Mouse (Mus musculus) forebrain, embryonic 15.5 days (tissue): Measurements from ENCODE around the gene Ndufab1. TPM values are rescaled to one million over a fixed set of nuclear protein-coding genes. Genes with fewer than 3 reads are reported as not detected.
"Not testable (repeated sequence)": the region's sequence is repeated elsewhere in the genome, so short reads cannot be mapped to it uniquely, and the experiment has no call there.

ENCODE experiments used
- ATAC-seq: fragments of 200-750 bp; cut with Nextera tagmentation; replicated peaks from 2 replicates; pipeline ENCODE4 v1.8.0; 2017; ENCODE audit warnings: mild to moderate bottlenecking, moderate TSS enrichment, moderate library complexity
- H3K27ac ChIP-seq: fragments of 300-500 bp; sonication (generic); replicated peaks from 2 replicates; pipeline ENCODE4 v1.5.1; 2015; ENCODE audit warnings: mild to moderate bottlenecking, inconsistent platforms
- H3K27me3 ChIP-seq: fragments of 300-500 bp; sonication (generic); 2 replicates; pipeline ENCODE4 v1.6.1; 2015; ENCODE audit warnings: inconsistent platforms
- H3K36me3 ChIP-seq: fragments of 300-500 bp; sonication (generic); 2 replicates; pipeline ENCODE4 v1.6.1; 2015; ENCODE audit warnings: mild to moderate bottlenecking, inconsistent platforms
- H3K4me1 ChIP-seq: fragments of 300-500 bp; sonication (generic); 2 replicates; pipeline ENCODE4 v1.6.1; 2015; ENCODE audit warnings: inconsistent platforms
- H3K4me2 ChIP-seq: fragments of 300-500 bp; sonication (generic); replicated peaks from 2 replicates; pipeline ENCODE4 v1.6.1; 2015; ENCODE audit warnings: mild to moderate bottlenecking, inconsistent platforms
- H3K4me3 ChIP-seq: fragments of 300-500 bp; sonication (generic); 2 replicates; pipeline ENCODE4 v1.5.1; 2015; ENCODE audit warnings: mild to moderate bottlenecking, inconsistent platforms
- H3K9ac ChIP-seq: fragments of 300-500 bp; sonication (generic); replicated peaks from 2 replicates; pipeline ENCODE4 v1.6.1; 2015; ENCODE audit warnings: mild to moderate bottlenecking, inconsistent platforms
- H3K9me3 ChIP-seq: fragments of 300-500 bp; sonication (generic); 2 replicates; pipeline ENCODE4 v1.6.1; 2016; ENCODE audit warnings: inconsistent platforms
- WGBS: fragments of 180-500 bp; shearing (Covaris S2); methylation state at CpG from one replicate; pipeline ENCODE4 v1.1.7; 2015; ENCODE audit warnings: mixed read lengths; 5-methylcytosine and 5-hydroxymethylcytosine counted together
- polyA plus RNA-seq: library from polyadenylated mRNA; unstranded; fragments of >200 nt; fragmentation: Nextera tagmentation; extraction: Ambion mirVana; gene quantifications from 2 replicates; pipeline ENCODE4 v1.2.1, GENCODE M21; 2015

Ndufab1 gene
- polyA plus RNA-seq, 1 experiment from 2014 or later: 525 TPM

GRCm38 (mm10) chr7:122101014-122101746 is 506 bp downstream of the Ndufab1 start:
- ATAC-seq: peak; percentile 64
- H3K9me3 ChIP-seq: not testable (repeated sequence)

GRCm38 (mm10) chr7:122099222-122099621 is 2.5 kb downstream of the Ndufab1 start:
- ATAC-seq: no peak
- 65% methylated on average over 4 of the region's 4 CpGs for WGBS
- H3K27me3 ChIP-seq: no peaks in the 10 kb centered on the region

More at GRCm38 (mm10) chr7:122101014-122101746, 506 bp downstream of the Ndufab1 start:
- Histone ChIP-seq H3K4me1 (peaks cover 25% of the 10 kb centered on the region), H3K36me3 (peaks cover 16% of the 10 kb centered on the region), H3K27ac (peak overlapping the region; percentile 59; the same call in 1 of the 2 replicates), H3K4me2 (peak overlapping the region; percentile 56), H3K9ac (peak overlapping the region; percentile 85), H3K4me3 (peak overlapping the region; percentile 65)
- H3K27me3 ChIP-seq: not testable (repeated sequence)
- WGBS: 6% methylated on average over 27 of the region's 28 CpGs

GRCm38 (mm10) chr7:122098009-122098408 is 3.7 kb downstream of the Ndufab1 start:
- Histone ChIP-seq H3K4me1 (peaks cover 25% of the 10 kb centered on the region), H3K36me3 (peaks cover 43% of the 10 kb centered on the region), H3K27ac (no peak overlapping the region), H3K27me3 (no peaks in the 10 kb centered on the region), H3K9ac (no peak overlapping the region), H3K4me2 (no peak overlapping the region), H3K9me3 (no peaks in the 10 kb centered on the region), H3K4me3 (no peak overlapping the region)
- WGBS: 96% methylated on average over 3 of the region's 3 CpGs
- ATAC-seq: no peak

More at GRCm38 (mm10) chr7:122099222-122099621, 2.5 kb downstream of the Ndufab1 start:
- no peak overlapping the region for H3K4me2 ChIP-seq
- H3K36me3 ChIP-seq: peaks cover 35% of the 10 kb centered on the region
- peaks cover 25% of the 10 kb centered on the region for H3K4me1 ChIP-seq
- H3K9ac ChIP-seq: no peak overlapping the region
- no peak overlapping the region for H3K4me3 ChIP-seq
- no peak overlapping the region for H3K27ac ChIP-seq
- no peaks in the 10 kb centered on the region for H3K9me3 ChIP-seq

DNA sequence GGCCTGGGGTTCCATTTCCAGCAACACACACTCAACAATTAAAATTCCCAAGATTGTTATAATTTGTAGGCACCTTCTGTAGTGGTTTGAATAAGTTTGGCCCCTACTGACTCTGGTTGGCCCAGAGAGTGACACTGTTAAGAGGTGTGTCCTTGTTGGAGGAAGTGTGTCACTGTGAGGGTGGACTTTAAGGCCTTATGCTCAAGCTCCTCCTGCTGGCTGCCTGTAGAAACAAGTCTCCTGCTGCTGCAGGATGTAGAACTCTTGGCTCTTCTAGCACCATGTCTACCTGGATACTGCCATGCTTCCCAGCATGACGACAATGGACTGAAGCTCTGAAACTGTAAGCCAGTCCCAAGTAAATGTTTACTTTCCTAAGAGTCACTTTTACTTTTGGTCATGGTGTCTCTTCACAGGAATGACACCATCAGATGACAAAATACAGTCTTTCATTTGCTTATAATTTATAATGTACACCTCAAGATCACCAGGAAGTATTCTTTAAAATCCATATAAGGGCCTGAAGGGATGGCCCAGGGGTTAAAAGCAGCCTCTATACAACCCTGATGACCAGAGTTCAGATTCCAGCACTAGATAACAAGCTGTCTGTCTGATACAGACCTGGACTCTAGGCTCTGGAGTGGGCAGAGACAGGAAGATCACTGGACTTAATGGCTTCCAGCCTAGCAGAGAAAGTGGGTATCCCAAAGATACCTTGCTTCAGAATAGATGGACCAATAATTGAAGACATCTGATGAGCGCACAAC is 6.9 kb downstream of the Ndufab1 start:
- Histone ChIP-seq H3K27me3 (no peaks in the 10 kb centered on the region), H3K9me3 (no peaks in the 10 kb centered on the region), H3K4me2 (no peak overlapping the region), H3K36me3 (peaks cover 73% of the 10 kb centered on the region), H3K4me1 (peaks cover 6% of the 10 kb centered on the region), H3K27ac (no peak overlapping the region), H3K4me3 (no peak overlapping the region), H3K9ac (no peak overlapping the region)
- WGBS: 94% methylated on average over 2 of the region's 2 CpGs
- ATAC-seq: no peak

DNA sequence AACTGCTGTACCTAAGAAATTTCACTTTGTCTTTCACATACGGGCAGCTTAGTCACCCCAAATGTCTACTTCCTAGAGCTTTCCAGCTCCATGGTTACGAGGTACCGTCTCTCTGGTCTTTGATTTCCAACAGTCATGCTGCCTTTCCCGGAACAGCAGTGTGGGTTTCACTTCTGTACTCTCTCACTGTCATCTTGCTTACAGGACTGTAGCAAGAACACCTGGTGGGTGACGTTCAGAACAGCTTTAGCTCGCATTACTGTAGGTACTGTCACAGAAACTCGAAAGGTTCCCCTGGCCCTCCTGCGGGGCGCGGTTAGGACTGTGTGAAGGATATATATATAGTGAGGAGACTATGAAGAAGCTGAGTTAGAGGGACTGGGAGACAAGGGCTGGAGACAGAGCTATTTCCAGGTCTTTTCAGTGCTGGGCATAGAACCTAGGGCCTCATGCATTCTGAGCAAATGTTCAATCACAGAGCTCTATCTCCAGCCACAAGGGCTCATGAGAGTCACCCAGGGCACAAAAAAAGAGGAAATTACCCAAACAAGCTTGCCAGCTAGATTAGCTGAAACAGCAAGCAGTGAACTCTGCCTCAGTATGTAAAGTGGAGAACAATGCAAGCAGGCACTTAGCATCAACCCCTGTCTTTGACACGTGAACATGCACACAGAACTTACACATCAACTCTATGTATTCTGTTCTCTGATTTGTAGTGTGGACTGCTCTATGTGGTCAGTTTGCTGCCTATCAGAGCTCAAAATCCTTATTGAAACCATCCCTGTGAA is 14.3 kb downstream of the Ndufab1 start:
- no peak for ATAC-seq
- Histone ChIP-seq H3K4me1 (no peaks in the 10 kb centered on the region), H3K27me3 (no peaks in the 10 kb centered on the region), H3K27ac (no peak overlapping the region), H3K36me3 (peaks cover 71% of the 10 kb centered on the region), H3K4me3 (no peak overlapping the region), H3K4me2 (no peak overlapping the region), H3K9me3 (no peaks in the 10 kb centered on the region), H3K9ac (no peak overlapping the region)
- WGBS: 93% methylated on average over 11 of the region's 11 CpGs

GRCm38 (mm10) chr7:122081071-122081470 is 20.6 kb downstream of the Ndufab1 start:
- no peak for ATAC-seq

GRCm38 (mm10) chr7:122079798-122080554 is 21.7 kb downstream of the Ndufab1 start:
- 88% methylated on average over 8 of the region's 8 CpGs for WGBS
- no peak overlapping the region for H3K4me3 ChIP-seq
- peak overlapping the region; percentile 58 for H3K27ac ChIP-seq
- peaks cover 8% of the 10 kb centered on the region; the same call in 1 of the 2 replicates for H3K4me1 ChIP-seq
- H3K9ac ChIP-seq: no peak overlapping the region
- no peaks in the 10 kb centered on the region for H3K9me3 ChIP-seq
- no peak overlapping the region for H3K4me2 ChIP-seq
- H3K27me3 ChIP-seq: no peaks in the 10 kb centered on the region
- H3K36me3 ChIP-seq: peaks cover 73% of the 10 kb centered on the region
- no peak for ATAC-seq

More at GRCm38 (mm10) chr7:122081071-122081470, 20.6 kb downstream of the Ndufab1 start:
- H3K36me3 ChIP-seq: peaks cover 69% of the 10 kb centered on the region
- WGBS: 87% methylated on average over 1 of the region's 1 CpGs
- H3K4me1 ChIP-seq: peaks cover 8% of the 10 kb centered on the region; the same call in 1 of the 2 replicates
- no peaks in the 10 kb centered on the region for H3K27me3 ChIP-seq
- H3K4me3 ChIP-seq: no peak overlapping the region
- no peak overlapping the region for H3K9ac ChIP-seq
- H3K9me3 ChIP-seq: no peaks in the 10 kb centered on the region
- no peak overlapping the region for H3K4me2 ChIP-seq
- H3K27ac ChIP-seq: peak overlapping the region; percentile 58; the same call in 1 of the 2 replicates

- Histone ChIP-seq H3K36me3 (peaks cover 93% of the 10 kb centered on the region), H3K9me3 (no peaks in the 10 kb centered on the region), H3K9ac (no peak overlapping the region), H3K4me2 (no peak overlapping the region), H3K27ac (no peak overlapping the region), H3K4me3 (no peak overlapping the region), H3K27me3 (no peaks in the 10 kb centered on the region), H3K4me1 (peaks cover 4% of the 10 kb centered on the region)
- 84% methylated on average over 3 of the region's 3 CpGs for WGBS
- ATAC-seq: no peak
Observed at GRCm38 (mm10) chr7:122074374-122074773, 27.3 kb downstream of the Ndufab1 start.

DNA sequence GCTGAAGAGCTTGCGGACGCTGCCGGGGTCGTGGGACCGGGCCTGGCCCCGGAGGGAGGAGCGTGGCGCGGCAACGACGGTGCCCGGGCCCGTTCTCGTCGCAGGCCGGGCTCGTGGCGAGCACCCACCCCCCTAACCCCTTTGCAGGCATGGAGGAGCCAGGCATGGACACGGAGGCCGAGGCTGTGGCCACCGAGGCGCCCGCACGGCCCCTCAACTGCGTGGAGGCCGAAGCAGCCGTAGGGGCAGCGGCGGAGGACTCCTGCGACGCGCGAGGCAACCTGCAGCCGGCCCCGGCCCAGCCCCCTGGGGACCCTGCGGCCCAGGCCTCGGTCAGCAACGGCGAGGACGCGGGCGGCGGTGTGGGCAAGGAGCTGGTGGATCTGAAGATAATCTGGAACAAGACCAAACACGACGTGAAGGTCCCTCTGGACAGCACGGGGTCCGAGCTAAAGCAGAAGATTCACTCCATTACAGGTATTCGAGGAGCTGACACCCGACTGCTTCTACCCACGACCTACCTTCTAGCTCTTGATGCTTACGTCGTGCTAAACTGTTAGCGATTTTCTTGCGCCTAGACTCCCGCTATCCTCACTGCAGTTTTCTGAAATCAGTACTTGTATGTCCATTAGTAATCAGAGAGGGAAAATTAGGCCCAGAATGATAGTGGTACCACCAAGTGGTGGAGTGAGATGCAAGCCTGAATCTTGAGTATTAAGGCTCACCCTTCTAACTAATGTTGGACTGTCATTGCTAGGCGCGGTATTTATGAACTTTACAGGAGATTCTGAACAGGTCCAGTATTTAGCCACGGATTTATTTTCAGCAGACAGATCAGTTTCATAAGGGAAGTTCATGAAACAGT is 33.9 kb downstream of the Ndufab1 start:
- H3K4me3 ChIP-seq: peak overlapping the region; percentile 99
- peaks cover 39% of the 10 kb centered on the region for H3K36me3 ChIP-seq
- peak overlapping the region; percentile 96 for H3K9ac ChIP-seq
- peaks cover 32% of the 10 kb centered on the region for H3K4me1 ChIP-seq
- peak overlapping the region; percentile 98 for H3K27ac ChIP-seq
- H3K9me3 ChIP-seq: no peaks in the 10 kb centered on the region
- H3K27me3 ChIP-seq: no peaks in the 10 kb centered on the region
- peak overlapping the region; percentile 54 for H3K4me2 ChIP-seq
- peak; percentile 51; the same call in 1 of the 2 replicates for ATAC-seq
- WGBS: 2% methylated on average over 44 of the region's 58 CpGs

- peak within 1 kb of the TSS; percentile 98 for H3K27ac ChIP-seq
- WGBS: 0% methylated on average over 60 of the region's 60 CpGs
- peaks cover 32% of the 10 kb centered on the region for H3K4me1 ChIP-seq
- no peaks in the 10 kb centered on the region for H3K27me3 ChIP-seq
- H3K9me3 ChIP-seq: no peaks in the 10 kb centered on the region
- H3K4me3 ChIP-seq: peak within 1 kb of the TSS; percentile 99
- peak; percentile 99 for ATAC-seq
- peak within 1 kb of the TSS; percentile 54 for H3K4me2 ChIP-seq
- peak within 1 kb of the TSS; percentile 96 for H3K9ac ChIP-seq
- peaks cover 32% of the 10 kb centered on the region for H3K36me3 ChIP-seq
Observed at GRCm38 (mm10) chr7:122066945-122067516, 34.7 kb downstream of the Ndufab1 start, which contains the start of the genes Ubfd1 and Ears2. Gene Ubfd1 (plus strand): TSS chr7:122067175. Gene Ears2 (minus strand): TSS chr7:122067263.
